Mouse (Mus musculus) cerebellum, adult 9-10 months (tissue): Measurements from ENCODE around the gene Znrd1as.

Experiments
- DNase-seq: peaks from one replicate; pipeline ENCODE4 v3.0.0; 2022

The Znrd1as gene

DNA sequence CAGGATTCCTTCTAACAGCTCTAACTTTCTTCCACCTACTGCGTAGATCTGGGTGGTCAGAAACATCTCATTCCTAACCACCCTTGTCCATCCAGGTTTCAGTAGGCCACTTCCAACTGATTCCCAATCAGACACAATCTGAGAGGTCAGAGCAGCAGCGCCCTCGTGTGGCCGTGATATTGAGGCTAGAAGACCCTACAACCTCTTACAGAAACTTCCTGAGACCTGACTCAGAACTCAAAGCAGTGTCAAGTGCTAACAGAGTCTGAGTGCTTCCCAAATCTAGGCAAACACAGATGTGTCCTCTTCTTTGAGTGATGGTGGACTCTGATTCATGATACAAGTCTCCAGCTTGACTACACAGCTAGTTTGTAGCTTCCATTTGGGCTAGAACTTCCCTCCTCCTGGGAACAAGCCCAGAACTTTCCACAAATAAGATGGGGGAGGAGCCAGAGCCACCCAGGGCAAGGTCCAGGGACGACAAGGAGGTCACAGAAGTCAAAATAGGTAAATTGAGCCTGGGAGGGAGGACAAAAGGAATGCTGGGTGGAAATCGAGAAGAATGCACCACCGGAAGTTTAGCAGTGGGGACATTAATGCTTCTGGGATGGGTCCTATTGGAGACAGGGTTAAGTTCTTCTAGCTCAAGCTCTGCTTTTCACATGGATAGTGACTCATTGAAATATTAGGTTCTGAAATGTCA lies 38.8 kb downstream of the Znrd1as start:
- DNase-seq, result peak; percentile 73

DNA sequence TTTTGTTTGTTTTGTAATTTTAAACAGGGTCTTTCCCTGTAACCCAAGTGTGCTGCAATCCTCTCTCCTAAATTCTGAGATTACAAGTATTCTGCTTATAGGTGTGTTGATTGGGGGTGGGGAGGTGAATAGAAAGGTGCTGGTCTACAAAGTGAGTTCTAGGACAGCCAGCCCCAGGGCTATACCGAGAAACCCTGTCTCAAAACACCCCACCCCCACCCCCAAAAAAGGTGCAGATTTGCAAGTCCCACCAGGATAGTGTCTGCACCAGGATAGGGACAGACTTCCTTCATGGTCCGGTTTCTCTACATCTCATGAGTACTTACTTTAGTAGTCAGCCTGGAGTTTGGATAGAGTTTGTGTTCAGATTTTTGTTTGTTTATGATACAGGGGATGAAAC lies 40.1 kb downstream of the Znrd1as start:
- no peak for DNase-seq

DNA sequence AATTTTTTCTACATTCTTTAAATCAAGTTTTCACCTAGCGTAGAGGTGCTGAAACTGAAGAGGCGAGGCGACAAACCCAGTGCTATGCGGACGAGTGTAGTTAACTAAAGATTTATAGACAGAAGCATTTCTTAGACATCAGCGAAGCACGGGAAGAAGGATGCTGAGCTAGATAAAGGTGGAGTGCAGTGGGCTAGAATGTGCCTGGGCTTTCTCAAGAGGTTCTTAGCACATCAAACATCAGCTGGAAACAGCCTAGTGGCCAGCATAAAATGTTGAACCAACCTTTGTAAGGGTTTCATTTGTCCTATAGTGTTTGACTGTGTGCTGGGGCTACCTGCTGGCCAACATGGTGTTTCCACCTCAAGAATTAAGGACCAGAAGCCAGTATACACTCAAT lies 42.5 kb downstream of the Znrd1as start, which contains the start of gene Zfp57:
Gene Zfp57, plus strand, starts transcription at position 301 of the 400 bp plus-strand sequence.
- DNase-seq, result no peak

- peak; percentile 35 for DNase-seq
Observed at GRCm38 (mm10) chr17:37002364-37003330, 44.3 kb downstream of the Znrd1as start.

DNA sequence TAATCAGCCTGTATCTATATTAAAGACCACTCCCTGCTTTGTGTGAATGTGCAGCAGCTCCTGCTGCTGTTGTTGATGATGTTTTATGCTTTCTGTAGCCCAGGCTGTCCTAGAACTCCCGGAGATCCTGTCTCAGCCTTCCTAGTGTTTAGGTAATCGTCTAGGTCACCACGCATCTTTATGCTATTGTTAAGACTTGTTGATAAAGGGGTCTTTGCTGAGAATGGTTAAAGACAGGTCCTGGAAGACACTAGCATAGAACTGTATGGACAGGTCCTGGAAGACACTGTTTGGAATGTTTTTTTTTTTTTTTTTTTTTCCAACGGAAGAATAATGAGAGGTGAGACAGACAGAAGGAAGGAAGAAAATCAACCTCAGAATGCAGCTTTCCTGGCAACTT lies 45.0 kb downstream of the Znrd1as start:
- no peak for DNase-seq

- DNase-seq, result no peak
Observed at GRCm38 (mm10) chr17:37008161-37008560, 49.8 kb downstream of the Znrd1as start.

DNA sequence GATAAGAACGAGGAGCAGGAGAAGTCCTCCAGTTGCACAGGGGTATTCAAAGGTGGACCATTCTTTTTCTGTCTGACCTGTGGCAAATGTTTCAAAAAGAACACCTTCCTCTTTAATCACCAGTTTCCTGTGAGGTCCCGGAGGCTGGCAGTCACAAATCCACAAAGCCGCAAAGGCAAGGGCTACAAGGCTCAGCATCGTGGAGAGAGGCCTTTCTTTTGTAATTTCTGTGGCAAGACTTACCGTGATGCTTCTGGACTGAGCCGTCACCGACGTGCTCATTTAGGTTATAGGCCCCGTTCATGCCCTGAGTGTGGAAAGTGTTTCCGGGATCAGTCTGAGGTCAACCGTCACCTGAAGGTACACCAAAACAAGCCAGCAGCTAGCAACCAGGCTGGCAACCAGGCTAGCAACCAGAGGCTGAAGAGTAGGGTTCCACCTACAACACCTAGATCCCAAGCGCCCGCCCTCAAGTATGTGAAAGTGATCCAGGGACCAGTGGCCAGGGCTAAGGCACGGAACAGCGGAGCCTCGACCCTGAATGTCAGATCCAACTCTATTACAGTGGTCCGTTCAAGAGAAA lies 51.2 kb downstream of the Znrd1as start:
- DNase-seq, result no peak

DNA sequence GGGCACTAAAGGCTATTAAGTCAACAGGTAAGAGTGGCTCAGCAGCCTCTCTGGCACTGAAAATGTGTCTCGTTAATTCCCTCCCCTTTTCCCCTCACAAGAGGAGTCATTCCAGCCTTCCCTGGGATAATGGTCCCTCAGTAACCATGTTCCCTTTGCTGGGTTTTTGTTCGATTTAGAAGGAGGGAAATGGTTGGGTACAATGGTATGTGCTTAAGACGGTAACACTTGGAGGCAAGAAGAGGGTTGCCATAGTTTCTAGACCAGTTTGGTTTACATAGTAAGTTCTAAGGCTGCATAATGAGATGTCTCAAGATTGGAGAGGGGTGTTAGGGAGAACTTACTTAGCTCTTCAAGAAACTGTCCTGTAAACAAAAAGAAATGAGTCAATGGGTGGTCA lies 53.3 kb downstream of the Znrd1as start:
- no peak for DNase-seq

GRCm38 (mm10) chr17:37012141-37012540 lies 53.7 kb downstream of the Znrd1as start:
- DNase-seq, result no peak
